Mouse (Mus musculus): Measurements from ENCODE around the gene Tle4.

Gene Tle4

GRCm38 (mm10) chr19:14588221-14589123 is 9.4 kb downstream of the Tle4 start:
- DNase-seq = peak; percentile 53

- no peak for DNase-seq
These were observed 11.7 kb downstream of the Tle4 start for GRCm38 (mm10) chr19:14586171-14586570.

GRCm38 (mm10) chr19:14585731-14586130 is 12.1 kb downstream of the Tle4 start:
- no peak for DNase-seq

- no peak for DNase-seq
These were observed 12.6 kb downstream of the Tle4 start for GRCm38 (mm10) chr19:14585235-14585634.

- DNase-seq = no peak
These were observed 19.2 kb downstream of the Tle4 start for GRCm38 (mm10) chr19:14578698-14579097.

- DNase-seq = no peak
These were observed 19.8 kb downstream of the Tle4 start for GRCm38 (mm10) chr19:14578016-14578415.

- no peak for DNase-seq
These were observed 21.5 kb downstream of the Tle4 start for GRCm38 (mm10) chr19:14576311-14576710.

GRCm38 (mm10) chr19:14568879-14569278 is 29.0 kb downstream of the Tle4 start:
- DNase-seq = no peak

- DNase-seq = no peak
These were observed 30.8 kb downstream of the Tle4 start for GRCm38 (mm10) chr19:14567081-14567480.

- peak; percentile 31 for DNase-seq
These were observed 31.3 kb downstream of the Tle4 start for GRCm38 (mm10) chr19:14566564-14567021.

GRCm38 (mm10) chr19:14565424-14566069 is 32.3 kb downstream of the Tle4 start:
- DNase-seq = no peak

- DNase-seq = no peak
These were observed 34.4 kb downstream of the Tle4 start for GRCm38 (mm10) chr19:14563273-14563959.

GRCm38 (mm10) chr19:14547871-14548270 is 50.0 kb downstream of the Tle4 start:
- no peak for DNase-seq

GRCm38 (mm10) chr19:14547133-14547842 is 50.6 kb downstream of the Tle4 start:
- no peak for DNase-seq

- DNase-seq = no peak
These were observed 52.4 kb downstream of the Tle4 start for GRCm38 (mm10) chr19:14545485-14545884.

- DNase-seq = no peak
These were observed 54.5 kb downstream of the Tle4 start for GRCm38 (mm10) chr19:14543305-14543704.

- DNase-seq = no peak
These were observed 57.2 kb downstream of the Tle4 start for GRCm38 (mm10) chr19:14540678-14541077.

- no peak for DNase-seq
These were observed 61.2 kb downstream of the Tle4 start for GRCm38 (mm10) chr19:14536676-14537075.

GRCm38 (mm10) chr19:14534447-14534846 is 63.4 kb downstream of the Tle4 start:
- DNase-seq = no peak

GRCm38 (mm10) chr19:14532861-14533260 is 65.0 kb downstream of the Tle4 start:
- DNase-seq = no peak

GRCm38 (mm10) chr19:14520098-14520802 is 77.6 kb downstream of the Tle4 start:
- no peak for DNase-seq

GRCm38 (mm10) chr19:14519186-14519585 is 78.7 kb downstream of the Tle4 start:
- no peak for DNase-seq

Data from kidney, postnatal 14 days (tissue).